Comparison of ENCODE assay signal across 10 mouse cellular contexts in the genomic region with DNA sequence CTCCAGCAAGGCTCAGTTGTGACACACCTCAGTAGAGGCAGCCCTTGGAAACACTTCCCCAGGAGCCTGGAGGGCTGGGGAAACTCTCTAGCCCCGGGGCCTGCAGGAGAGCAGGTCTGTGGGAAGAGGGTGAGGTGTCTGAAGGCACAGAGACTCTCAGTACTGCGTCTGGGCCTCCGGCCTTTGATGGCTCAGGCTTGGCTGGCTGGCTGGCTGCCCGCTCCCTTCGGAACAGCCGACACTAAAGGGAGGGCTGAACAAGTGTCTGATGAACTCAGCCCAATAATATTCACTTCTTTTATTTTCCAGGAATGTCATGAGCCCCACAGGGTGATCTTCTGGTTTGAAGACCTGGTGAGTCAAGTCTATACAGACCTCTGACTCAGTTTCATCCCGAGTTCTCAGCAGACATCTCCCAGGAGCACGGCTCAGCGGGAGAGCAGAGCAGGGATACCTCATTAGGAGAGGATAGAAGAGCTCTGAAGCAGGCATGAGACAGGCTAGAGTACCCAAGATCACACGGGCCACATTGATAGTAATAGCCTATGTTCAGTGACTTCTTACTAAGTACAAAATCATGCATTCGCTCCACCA.
A peak's percentile ranks its signal among the peaks of the same experiment; 100 is the strongest.
DNase-seq lines count a peak whose midpoint lies in the region; ATAC-seq lines count a peak whose summit lies in the region.
"Had no signal": no experiment of that assay in that cellular context is flagged by ENCODE, and none has a peak within 500 bp of the region (broad histone marks: within the 10 kb centered on the region; RNA-seq: fewer than 3 reads in every experiment).

No protein-coding gene starts in this region.

- no peaks in the 10 kb centered on the region for H3K27me3 ChIP-seq in forebrain, embryonic 15.5 days
- H3K27me3 ChIP-seq in midbrain, embryonic 13.5 days: no peaks in the 10 kb centered on the region
- H3K27me3 ChIP-seq: liver, embryonic 13.5 days had no signal

- H3K4me3 ChIP-seq in forebrain, embryonic 15.5 days: no peak overlapping the region
- H3K4me3 ChIP-seq in midbrain, embryonic 13.5 days (replicated peaks): no peak overlapping the region
- H3K4me3 ChIP-seq: liver, embryonic 13.5 days had no signal

- no peaks in the 10 kb centered on the region for H3K36me3 ChIP-seq in forebrain, embryonic 15.5 days
- H3K36me3 ChIP-seq in midbrain, embryonic 13.5 days: no peaks in the 10 kb centered on the region
- H3K36me3 ChIP-seq: liver, embryonic 13.5 days had no signal

- WGBS in forebrain, embryonic 15.5 days: 77% methylated on average over 11 of the region's 11 CpGs
- WGBS in midbrain, embryonic 13.5 days: 81% methylated on average over 11 of the region's 11 CpGs

- no peak for ATAC-seq in forebrain, embryonic 15.5 days (replicated peaks)
- ATAC-seq in midbrain, embryonic 13.5 days: no peak

- no peak overlapping the region for H3K27ac ChIP-seq in forebrain, embryonic 15.5 days (replicated peaks)
- no peak overlapping the region for H3K27ac ChIP-seq in midbrain, embryonic 13.5 days
- H3K27ac ChIP-seq: liver, embryonic 13.5 days had no signal

- no peaks in the 10 kb centered on the region for H3K9me3 ChIP-seq in forebrain, embryonic 15.5 days
- H3K9me3 ChIP-seq in midbrain, embryonic 13.5 days: no peaks in the 10 kb centered on the region
- H3K9me3 ChIP-seq: liver, embryonic 13.5 days had no signal

- no peak overlapping the region for H3K9ac ChIP-seq in forebrain, embryonic 15.5 days (replicated peaks)
- H3K9ac ChIP-seq in midbrain, embryonic 13.5 days (replicated peaks): no peak overlapping the region
- H3K9ac ChIP-seq: liver, embryonic 13.5 days had no signal

- peak; percentile 9 for DNase-seq in heart, adult 8-10 months (ENCODE audit: low spot score)
- DNase-seq in heart, adult 11 months: no peak
- DNase-seq in 3134 (ENCODE audit: extremely low read depth, insufficient read length, low spot score): peak; percentile 94
- DNase-seq in adrenal gland, adult 2 months: peak; percentile 61
- DNase-seq in gastrocnemius, postnatal 4 days (ENCODE audit: low spot score in 2 of 2): peak; percentile 41 to 74
- DNase-seq in right cerebral cortex, postnatal 4 days: no peak
- DNase-seq: embryo, embryonic 11 days; liver, embryonic 13.5 days had no signal

- H3K4me2 ChIP-seq in forebrain, embryonic 15.5 days (replicated peaks): no peak overlapping the region
- no peak overlapping the region for H3K4me2 ChIP-seq in midbrain, embryonic 13.5 days (replicated peaks)
- H3K4me2 ChIP-seq: liver, embryonic 13.5 days had no signal

- no peaks in the 10 kb centered on the region for H3K4me1 ChIP-seq in forebrain, embryonic 15.5 days
- H3K4me1 ChIP-seq in midbrain, embryonic 13.5 days (replicated peaks): no peaks in the 10 kb centered on the region
- H3K4me1 ChIP-seq: liver, embryonic 13.5 days had no signal

Comparison
In these comparisons a context has a peak if more than half of its experiments do, and no peak if none do; other contexts are left out.
1. DNase-seq: peak in heart, adult 8-10 months (single experiment), 3134 (single experiment), adrenal gland, adult 2 months (single experiment) and gastrocnemius, postnatal 4 days (2 of 2); none in heart, adult 11 months (single experiment) and right cerebral cortex, postnatal 4 days (single experiment).